Mouse (Mus musculus) neutrophil, adult 65 days (primary cell): ENCODE results near the gene Pak3. TPM values are rescaled to one million over a fixed set of nuclear protein-coding genes. Genes with fewer than 3 reads are reported as not detected.

Experiments
- total RNA-seq: library from RNA; stranded (reverse); gene quantifications from 2 replicates; pipeline ENCODE4 v1.2.4, GENCODE M21; 2023

Pak3 gene
- total RNA-seq, result not detected in 2 replicates

DNA sequence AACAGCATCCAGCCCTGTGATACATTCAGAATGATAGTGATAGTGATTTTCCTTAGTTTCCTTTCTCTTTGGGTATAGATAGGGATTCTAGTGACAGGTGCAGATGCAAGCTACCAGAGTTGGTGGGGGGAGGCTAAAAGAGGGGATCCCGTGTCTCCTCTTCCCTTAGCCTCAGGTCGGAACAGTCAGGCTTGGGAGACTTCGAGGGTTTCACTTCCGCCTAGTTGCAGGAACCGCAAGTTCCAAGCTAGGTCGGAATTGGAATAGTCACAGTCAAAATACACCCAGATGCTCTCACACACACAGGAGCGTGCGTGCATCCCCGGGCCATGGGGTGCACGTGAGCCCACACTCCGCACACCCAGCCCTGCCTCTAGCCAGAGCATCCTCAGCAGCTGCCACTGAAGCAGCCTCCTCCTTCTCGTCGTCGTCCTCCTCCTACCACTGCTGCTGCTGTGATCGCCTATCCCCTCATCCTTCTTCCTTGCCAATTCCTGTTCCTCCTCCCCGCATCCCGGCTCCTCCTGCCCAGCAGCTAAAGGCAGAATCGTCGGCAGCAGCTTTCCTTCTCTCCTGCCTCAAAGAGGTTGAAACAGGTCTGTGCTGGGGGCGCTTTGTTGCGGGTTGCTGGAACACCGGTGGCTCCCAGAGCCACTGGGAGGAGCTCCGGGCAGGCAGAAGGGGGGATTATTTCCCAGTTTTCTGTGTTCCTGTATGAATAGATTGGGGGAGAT, at the start of gene Pak3:
Gene Pak3, plus strand, starts transcription at position 424 of the 734 bp plus-strand sequence.

GRCm38 (mm10) chrX:143827212-143827611, 308.8 kb downstream of the Pak3 start, which contains the start of gene Capn6:
Gene Capn6 (minus strand): TSS chrX:143827414.

Other genes starting within 250 kb of the Pak3 start
- gene Chrdl1, start 124.3 kb upstream of the Pak3 start, total RNA-seq, result 0.16 TPM in 1 of 2 replicates, not detected in the other